Mouse (Mus musculus) left cerebral cortex, postnatal 25 days (tissue): Measurements from ENCODE around the gene Mapk1ip1l. TPM values are rescaled to one million over a fixed set of nuclear protein-coding genes. Genes with fewer than 3 reads are reported as not detected.

Experiments
- DNase-seq, 2 experiments: peaks; one replicate each; pipeline ENCODE4 v3.0.0; 2022; ENCODE audit warnings: low spot score in 2 of 2, mixed read lengths in 1 of 2
- intact Hi-C: fragments of 180-260 bp; cut with DNase I; formaldehyde crosslinking; loops from one replicate; pipeline ENCODE4 v1.15.1; 2025
- total RNA-seq, 2 experiments: library from RNA; stranded (reverse); gene quantifications; 2 replicates each; pipeline ENCODE4 v1.2.3; 2021

The Mapk1ip1l gene
- 10 to 100 TPM; 53.0 to 55.6 TPM for total RNA-seq

- DNase-seq = peak; percentile 90
- intact Hi-C loops = loop anchor here (2.0 kb wide), 1 partner anchor 21 kb away; the partner anchor contains the start of genes Socs4 and Wdhd1
Observed at GRCm38 (mm10) chr14:47297785-47298407, at the start of gene Mapk1ip1l. Gene Mapk1ip1l, plus strand, starts transcription at chr14:47298266.

DNA sequence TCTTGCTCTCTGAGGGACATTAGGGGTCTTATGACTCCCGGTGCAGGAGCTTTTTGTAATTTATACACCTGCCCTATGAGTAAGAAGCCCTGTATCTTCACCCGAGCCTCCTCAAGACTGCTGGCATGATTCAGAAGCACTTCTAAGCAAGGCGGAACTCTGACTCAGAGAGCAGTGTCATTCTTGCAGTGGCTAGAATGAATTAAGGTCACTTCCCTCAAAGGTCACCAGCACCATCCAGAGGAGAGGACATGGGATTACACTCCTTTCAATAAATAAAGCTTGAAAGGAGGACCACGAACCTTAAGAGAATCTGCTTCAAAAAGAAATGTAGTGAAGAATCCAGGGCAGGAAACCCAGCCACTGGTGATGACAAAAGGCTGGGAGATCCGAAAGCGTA, 48.2 kb upstream of the Mapk1ip1l start:
- DNase-seq = no peak
- intact Hi-C loops = no loop called here

GRCm38 (mm10) chr14:47264866-47265265, 33.2 kb upstream of the Mapk1ip1l start:
- DNase-seq = peak in 1 of 2 experiments; percentile 81
- intact Hi-C loops = loop anchor here (5.0 kb wide), 1 partner anchor 383 kb away; the partner anchor contains the start of gene Samd4

- intact Hi-C loops = loop anchor here (5.0 kb wide), 1 partner anchor 384 kb away; the partner anchor contains the start of gene Samd4
- peak in 1 of 2 experiments; percentile 71 for DNase-seq
Observed at GRCm38 (mm10) chr14:47265829-47266228, 32.2 kb upstream of the Mapk1ip1l start.

DNA sequence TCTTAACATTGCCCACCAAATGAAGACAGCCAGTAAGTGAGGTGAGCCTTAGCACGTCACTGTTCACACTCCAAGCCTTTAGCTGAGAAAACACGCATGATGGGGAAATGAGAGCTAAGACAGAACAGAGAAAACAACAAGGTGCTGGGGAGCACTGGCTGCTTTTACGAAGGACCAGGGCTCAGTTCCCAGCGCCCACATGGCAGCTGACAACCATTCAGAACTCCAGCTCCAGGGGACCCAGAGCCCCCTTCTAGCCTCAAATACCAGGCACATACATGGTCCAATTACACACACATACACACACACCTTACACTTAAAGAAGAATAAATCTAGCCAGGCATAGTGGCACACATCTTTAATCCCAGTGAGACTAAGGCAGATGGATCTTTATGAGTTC, 29.0 kb upstream of the Mapk1ip1l start:
- intact Hi-C loops = loop anchor here (5.0 kb wide), 1 partner anchor 387 kb away; the partner anchor contains the start of gene Samd4
- DNase-seq = no peak

DNA sequence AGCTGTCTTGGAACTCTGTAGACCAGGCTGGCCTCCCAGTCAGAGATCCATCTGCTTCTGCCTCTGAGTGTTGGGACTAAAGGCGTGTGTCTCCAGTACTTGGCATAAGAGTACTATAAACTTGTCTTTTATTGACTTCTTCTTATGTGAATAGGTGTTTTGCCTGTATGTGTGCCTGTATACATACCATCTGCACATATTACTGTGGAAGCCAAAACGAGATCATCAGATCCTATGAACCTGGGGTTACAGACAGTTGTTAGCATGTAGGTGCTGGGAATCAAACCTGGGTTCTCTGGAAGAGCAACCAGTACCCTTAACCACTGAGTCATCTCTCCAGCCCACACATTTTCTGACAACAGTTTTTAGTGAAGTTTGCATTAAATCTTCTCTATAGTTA, 28.4 kb upstream of the Mapk1ip1l start:
- intact Hi-C loops = loop anchor here (5.0 kb wide), 1 partner anchor 387 kb away; the partner anchor contains the start of gene Samd4
- no peak for DNase-seq

- no peak for DNase-seq
- intact Hi-C loops = no loop called here
Observed at GRCm38 (mm10) chr14:47273751-47274150, 24.3 kb upstream of the Mapk1ip1l start.

- intact Hi-C loops = loop anchor here (5.0 kb wide), 1 partner anchor 117 kb away; no protein-coding TSS in a partner anchor
Observed at GRCm38 (mm10) chr14:47275417-47275816, 22.6 kb upstream of the Mapk1ip1l start.

GRCm38 (mm10) chr14:47276036-47276603, 21.9 kb upstream of the Mapk1ip1l start:
- no peak for DNase-seq
- intact Hi-C loops = loop anchor here (2.0 to 5.0 kb wide), 2 partner anchors 23 to 116 kb away; partner anchors contain the start of gene Mapk1ip1l

More at GRCm38 (mm10) chr14:47275417-47275816, 22.6 kb upstream of the Mapk1ip1l start:
- DNase-seq = no peak

DNA sequence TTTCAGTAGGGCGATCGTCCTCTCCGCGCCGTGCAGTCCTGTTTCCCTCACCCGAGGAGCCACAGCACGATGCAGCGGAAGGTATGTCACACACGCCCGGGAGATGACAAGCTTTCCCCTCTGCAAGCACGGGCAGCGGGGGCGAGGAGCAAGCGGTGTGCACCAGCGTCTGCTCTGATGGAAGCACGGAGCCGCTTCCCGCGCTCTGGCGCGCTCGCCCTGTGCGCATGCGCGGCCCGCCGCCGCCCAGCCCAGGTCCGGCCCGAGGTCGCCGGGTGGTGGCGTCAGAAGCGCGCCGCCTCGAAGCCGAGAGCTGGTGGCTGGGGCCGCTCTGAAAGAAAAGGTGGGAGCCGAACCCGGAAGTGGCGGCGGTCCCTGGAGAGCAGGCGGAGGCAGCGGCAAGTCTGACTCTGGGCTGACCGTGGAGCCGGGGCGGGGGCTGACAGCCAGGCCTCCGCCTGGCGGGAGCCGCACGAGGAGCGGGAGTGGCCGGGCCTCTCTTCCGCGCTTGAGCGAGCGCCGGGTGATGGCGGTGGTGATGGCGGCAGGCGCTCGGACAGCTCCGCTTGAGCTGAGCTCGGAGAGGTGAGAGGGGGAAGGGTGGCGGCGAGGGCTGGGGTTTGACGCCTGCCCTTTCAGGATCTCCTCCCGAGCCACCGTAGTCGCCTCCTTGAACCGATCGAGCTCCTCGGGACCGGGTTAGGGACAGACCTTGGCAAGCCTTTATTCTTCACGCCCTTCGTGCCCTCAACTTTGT, 21.3 kb upstream of the Mapk1ip1l start, which contains the start of the genes Wdhd1 and Socs4:
Wdhd1 (minus strand) TSS at position 221 of the 757 bp plus-strand sequence.
Socs4 (plus strand) TSS at position 295 of the 757 bp plus-strand sequence.
- intact Hi-C loops = loop anchor here (2.0 to 5.0 kb wide), 2 partner anchors 22 to 115 kb away; partner anchors contain the start of gene Mapk1ip1l

DNA sequence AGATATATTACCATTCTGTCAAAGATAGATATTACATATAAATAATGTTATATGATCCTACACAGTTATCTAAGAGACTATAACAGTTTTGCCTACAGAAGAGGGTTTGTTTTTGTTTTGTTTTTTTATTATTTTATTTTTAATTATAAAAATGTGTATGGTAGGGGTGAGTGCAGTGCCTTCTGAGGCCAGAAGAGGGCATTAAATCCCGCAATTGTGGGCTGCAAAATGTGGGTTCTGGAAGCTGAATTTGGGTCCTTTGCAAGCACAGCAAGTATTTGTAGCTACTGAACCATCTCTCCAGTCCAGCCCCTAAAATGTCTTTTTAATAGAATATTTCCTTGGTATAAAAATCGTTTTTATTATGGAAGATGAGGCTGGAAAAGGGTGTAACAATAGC, 19.0 kb upstream of the Mapk1ip1l start:
- intact Hi-C loops = loop anchor here (5.0 kb wide), 1 partner anchor 113 kb away; no protein-coding TSS in a partner anchor
- no peak for DNase-seq

More for the DNA sequence above, 21.3 kb upstream of the Mapk1ip1l start, which contains the start of the genes Wdhd1 and Socs4:
- peak; percentile 94 to 96 for DNase-seq

GRCm38 (mm10) chr14:47281535-47281934, 16.5 kb upstream of the Mapk1ip1l start:
- intact Hi-C loops = no loop called here
- no peak for DNase-seq

DNA sequence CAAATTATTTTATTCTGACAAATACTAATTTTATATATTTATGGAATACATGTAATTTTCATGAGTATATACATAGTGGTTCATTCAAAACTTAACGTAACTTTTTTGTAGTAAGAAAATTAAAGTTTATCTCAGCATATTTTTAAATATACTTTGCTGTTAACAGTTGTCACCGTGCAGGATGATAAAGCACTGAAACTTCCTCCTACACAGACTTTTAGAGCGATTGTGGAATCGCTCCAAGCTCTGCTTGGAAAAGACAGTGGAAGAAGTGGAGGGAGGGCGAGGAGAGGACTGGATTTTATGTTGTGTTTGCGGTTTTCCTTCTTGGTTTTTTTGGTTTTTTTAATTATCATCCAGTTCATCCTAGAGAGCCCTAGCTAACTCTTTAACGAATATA, 14.5 kb upstream of the Mapk1ip1l start:
- intact Hi-C loops = no loop called here
- DNase-seq = peak in 1 of 2 experiments; percentile 59

DNA sequence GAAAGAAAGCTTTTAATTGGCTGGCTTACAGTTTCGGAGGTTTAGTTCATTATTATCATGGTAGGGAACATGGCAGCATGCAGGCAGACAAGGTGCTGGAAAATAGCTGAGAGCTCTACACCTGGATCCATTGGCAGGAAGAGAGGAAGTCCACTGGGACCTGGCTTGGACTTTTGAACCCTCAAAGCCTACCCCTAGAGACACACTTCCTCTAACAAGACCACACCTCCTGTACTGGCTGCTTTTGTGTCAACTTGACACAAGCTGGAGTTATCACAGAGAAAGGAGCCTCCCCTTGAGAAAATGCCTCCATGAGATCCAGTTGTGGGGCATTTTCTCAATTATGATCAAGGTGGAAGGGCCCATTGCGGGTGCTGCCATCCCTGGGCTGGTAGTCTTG, 12.8 kb upstream of the Mapk1ip1l start:
- intact Hi-C loops = no loop called here
- DNase-seq = no peak

- intact Hi-C loops = no loop called here
- DNase-seq = no peak
Observed at GRCm38 (mm10) chr14:47286215-47286614, 11.9 kb upstream of the Mapk1ip1l start.

DNA sequence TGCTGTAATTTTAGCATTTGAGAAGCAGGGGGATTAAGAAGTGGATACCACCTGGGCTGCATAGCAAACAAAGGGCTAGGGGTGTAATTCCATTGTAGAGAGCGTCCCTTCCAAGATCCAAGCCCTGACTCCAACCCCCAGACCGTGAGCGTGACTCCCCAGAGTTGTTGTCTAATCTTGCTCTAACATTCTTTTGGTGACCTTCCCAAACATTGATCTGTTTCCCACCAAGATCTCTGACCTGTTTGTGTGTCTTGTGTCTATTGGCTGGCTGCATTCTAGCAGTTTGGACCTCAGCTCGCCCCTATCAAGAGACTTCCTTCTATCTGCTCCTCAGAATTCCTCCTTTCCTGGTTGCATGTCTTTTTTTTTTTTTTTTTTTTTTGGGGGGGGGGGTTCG, 11.0 kb upstream of the Mapk1ip1l start:
- intact Hi-C loops = no loop called here
- no peak for DNase-seq

DNA sequence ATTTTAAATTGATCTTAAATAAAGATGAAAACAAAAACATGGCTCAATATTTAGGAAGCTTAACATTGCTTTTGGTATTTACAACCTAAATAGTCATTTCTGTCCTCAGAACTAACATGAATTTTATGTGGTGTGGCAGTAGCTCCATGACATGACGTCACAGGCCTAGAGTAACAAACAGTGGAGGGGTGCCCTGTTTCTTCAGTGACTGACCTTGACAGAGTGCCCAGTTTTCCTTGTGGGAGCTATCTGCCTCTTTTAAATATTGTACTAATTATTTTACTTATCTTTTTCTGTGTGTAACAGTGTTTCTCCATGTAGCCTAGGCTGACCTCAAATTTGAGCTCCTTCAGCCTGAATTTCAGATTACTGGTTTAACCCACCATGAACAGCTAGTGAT, 6.3 kb upstream of the Mapk1ip1l start:
- no peak for DNase-seq
- intact Hi-C loops = no loop called here

GRCm38 (mm10) chr14:47294136-47294535, 3.9 kb upstream of the Mapk1ip1l start:
- DNase-seq = no peak
- intact Hi-C loops = no loop called here

DNA sequence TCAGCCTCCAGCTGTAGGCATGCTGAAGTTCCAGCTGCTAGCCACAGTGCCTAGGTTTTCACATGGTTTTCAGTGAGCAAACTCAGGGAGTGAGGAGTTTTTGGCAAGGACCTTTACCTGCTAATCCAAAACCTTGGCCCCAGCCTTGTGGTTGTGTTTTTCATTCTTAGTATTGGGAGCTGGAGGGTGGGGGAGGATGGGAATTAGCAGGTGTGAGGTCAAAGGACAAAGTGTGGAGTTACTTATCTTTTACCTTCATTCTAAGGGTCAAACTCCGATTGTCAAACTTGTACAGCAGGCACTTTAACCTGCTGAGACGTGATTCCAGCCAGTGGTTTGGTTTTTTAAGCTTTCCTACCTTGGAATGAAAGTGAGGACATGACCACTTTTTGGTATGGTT, 1.8 kb upstream of the Mapk1ip1l start:
- intact Hi-C loops = no loop called here

DNA sequence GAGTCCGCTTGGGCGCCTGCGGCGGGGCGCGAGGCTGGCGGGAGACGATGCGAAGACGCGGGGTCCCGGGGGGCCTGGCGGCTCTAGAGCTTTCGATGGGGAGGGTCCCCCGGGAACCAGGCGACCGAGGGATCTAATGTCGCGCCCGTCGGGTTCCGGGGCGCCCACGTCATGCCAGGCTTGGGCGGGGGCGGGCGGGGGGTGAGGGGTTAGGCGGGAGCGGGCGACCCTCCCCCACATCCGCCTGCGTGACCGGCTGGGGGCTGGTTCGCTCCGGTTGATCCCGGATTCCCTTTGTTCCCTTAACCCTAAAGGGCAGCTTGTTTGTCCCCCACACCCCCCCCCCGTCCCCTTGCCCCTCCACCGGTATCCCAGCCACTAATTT, 334 bp downstream of the Mapk1ip1l start:
- intact Hi-C loops = loop anchor here (2.0 kb wide), 1 partner anchor 22 kb away; the partner anchor contains the start of genes Socs4 and Wdhd1
- DNase-seq = peak in 1 of 2 experiments; percentile 9

More for the DNA sequence above, 1.8 kb upstream of the Mapk1ip1l start:
- DNase-seq = no peak
